Mouse (Mus musculus) heart, embryonic 11.5 days (tissue): ENCODE measurements around the gene Trim26. TPM values are rescaled to one million over a fixed set of nuclear protein-coding genes. Genes with fewer than 3 reads are reported as not detected.

Experiments
- ATAC-seq: fragments of 200-750 bp; cut with Nextera tagmentation; replicated peaks from 2 replicates; pipeline ENCODE4 v1.8.0; 2017; ENCODE audit warnings: moderate library complexity; ENCODE audit not compliant: insufficient number of reproducible peaks, low FRiP score, low TSS enrichment
- H3K27ac ChIP-seq: fragments of 300-500 bp; sonication (generic); 2 replicates; pipeline ENCODE4 v1.5.1; 2014; ENCODE audit warnings: mild to moderate bottlenecking, low read depth, low read length
- H3K27me3 ChIP-seq: fragments of 300-500 bp; sonication (generic); 2 replicates; pipeline ENCODE4 v1.6.1; 2014; ENCODE audit warnings: mild to moderate bottlenecking, low read length, mixed read lengths; ENCODE audit not compliant: control insufficient read depth, insufficient read depth
- H3K36me3 ChIP-seq: fragments of 300-500 bp; sonication (generic); 2 replicates; pipeline ENCODE4 v1.6.1; 2014; ENCODE audit warnings: mild to moderate bottlenecking, low read length, moderate library complexity, mixed read lengths; ENCODE audit not compliant: control insufficient read depth, insufficient read depth
- H3K4me1 ChIP-seq: fragments of 300-500 bp; sonication (generic); 2 replicates; pipeline ENCODE4 v1.6.1; 2014; ENCODE audit warnings: low read length; ENCODE audit not compliant: control insufficient read depth, insufficient read depth
- H3K4me2 ChIP-seq: fragments of 300-500 bp; sonication (generic); 2 replicates; pipeline ENCODE4 v1.6.1; 2014; ENCODE audit warnings: mild to moderate bottlenecking, moderate library complexity
- H3K4me3 ChIP-seq: fragments of 300-500 bp; sonication (generic); 2 replicates; pipeline ENCODE4 v1.5.1; 2014; ENCODE audit warnings: low read depth, low read length
- H3K9ac ChIP-seq: fragments of 300-500 bp; sonication (generic); 2 replicates; pipeline ENCODE4 v1.6.1; 2014; ENCODE audit warnings: mild to moderate bottlenecking, low read depth, low read length, moderate library complexity
- H3K9me3 ChIP-seq: fragments of 300-500 bp; sonication (generic); replicated peaks from 2 replicates; pipeline ENCODE4 v1.6.1; 2016; ENCODE audit warnings: low read length; ENCODE audit not compliant: control insufficient read depth
- WGBS: fragments of 180-500 bp; shearing (Covaris S2); extraction: QIAGEN DNeasy Blood & Tissue Kit; methylation state at CpG from one replicate; pipeline ENCODE4 v1.1.7; 2014; ENCODE audit not compliant: insufficient replicate concordance; 5-methylcytosine and 5-hydroxymethylcytosine counted together
- polyA plus RNA-seq: library from polyadenylated mRNA; unstranded; fragments of >200 nt; fragmentation: Nextera tagmentation; extraction: Ambion mirVana; gene quantifications from 2 replicates; pipeline ENCODE4 v1.2.1, GENCODE M21; 2014

Gene Trim26
- polyA plus RNA-seq, 1 experiment from 2014 or later, result 21.4 TPM

- Histone ChIP-seq H3K4me2 (no peak overlapping the region), H3K9ac (no peak overlapping the region), H3K36me3 (no peaks in the 10 kb centered on the region), H3K4me1 (no peaks in the 10 kb centered on the region), H3K27ac (no peak overlapping the region), H3K4me3 (no peak overlapping the region), H3K27me3 (no peaks in the 10 kb centered on the region), H3K9me3 (no peaks in the 10 kb centered on the region)
- WGBS, result 75% methylated on average over 4 of the region's 4 CpGs
- no peak for ATAC-seq
Measured at GRCm38 (mm10) chr17:36899376-36899775, 62.4 kb downstream of the Trim26 start.

- H3K4me1 ChIP-seq, result no peaks in the 10 kb centered on the region
- H3K4me3 ChIP-seq, result no peak overlapping the region
- H3K4me2 ChIP-seq, result no peak overlapping the region
- H3K27ac ChIP-seq, result no peak overlapping the region
- H3K36me3 ChIP-seq, result no peaks in the 10 kb centered on the region
- no peaks in the 10 kb centered on the region for H3K9me3 ChIP-seq
- H3K9ac ChIP-seq, result no peak overlapping the region
- H3K27me3 ChIP-seq, result no peaks in the 10 kb centered on the region
- 74% methylated on average over 5 of the region's 5 CpGs for WGBS
- no peak for ATAC-seq
Measured at GRCm38 (mm10) chr17:36900001-36900400, 63.1 kb downstream of the Trim26 start.

DNA sequence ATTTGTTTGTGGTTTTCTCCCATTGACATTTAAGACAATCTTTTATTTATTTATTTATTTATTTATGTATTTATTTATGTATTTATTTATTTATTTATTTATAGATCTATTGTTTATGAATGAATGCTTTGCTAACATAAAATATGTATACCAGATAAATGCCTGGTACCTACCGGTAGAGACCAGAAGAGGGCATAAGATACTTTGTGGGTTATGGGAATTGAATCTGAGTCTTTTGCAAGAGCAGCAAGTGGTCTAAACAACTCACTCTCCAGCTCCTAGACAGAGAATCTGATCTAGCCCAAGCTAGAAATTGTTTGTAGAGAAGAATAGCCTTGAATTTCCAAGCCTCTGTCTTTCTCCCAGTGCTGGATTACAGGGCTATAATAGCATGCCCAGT, 63.8 kb downstream of the Trim26 start:
- H3K9me3 ChIP-seq, result no peaks in the 10 kb centered on the region
- H3K27ac ChIP-seq, result no peak overlapping the region
- H3K4me3 ChIP-seq, result no peak overlapping the region
- no peak overlapping the region for H3K9ac ChIP-seq
- no peaks in the 10 kb centered on the region for H3K36me3 ChIP-seq
- H3K27me3 ChIP-seq, result no peaks in the 10 kb centered on the region
- no peak for ATAC-seq
- WGBS, result 29% methylated on average over 1 of the region's 1 CpGs
- H3K4me1 ChIP-seq, result no peaks in the 10 kb centered on the region
- no peak overlapping the region for H3K4me2 ChIP-seq

DNA sequence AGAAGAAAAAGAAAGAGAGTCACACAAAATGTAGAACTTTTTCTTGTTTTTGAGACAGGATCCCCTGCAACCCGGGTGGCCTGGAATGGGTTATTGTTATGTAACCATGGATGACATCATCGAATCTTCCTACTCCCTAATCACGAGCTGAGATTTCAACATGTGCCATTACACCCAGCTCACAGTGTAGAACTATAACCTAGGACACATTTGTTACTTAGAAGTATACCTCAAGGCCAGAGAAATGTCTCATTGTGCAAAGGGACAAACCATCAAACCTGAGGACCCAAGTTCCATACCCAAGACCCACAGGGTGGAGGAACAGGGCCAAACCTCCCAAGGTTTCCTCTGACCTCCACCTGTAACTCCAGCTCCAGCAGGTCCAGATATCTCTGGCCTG, 66.7 kb downstream of the Trim26 start:
- 59% methylated on average over 3 of the region's 3 CpGs for WGBS

DNA sequence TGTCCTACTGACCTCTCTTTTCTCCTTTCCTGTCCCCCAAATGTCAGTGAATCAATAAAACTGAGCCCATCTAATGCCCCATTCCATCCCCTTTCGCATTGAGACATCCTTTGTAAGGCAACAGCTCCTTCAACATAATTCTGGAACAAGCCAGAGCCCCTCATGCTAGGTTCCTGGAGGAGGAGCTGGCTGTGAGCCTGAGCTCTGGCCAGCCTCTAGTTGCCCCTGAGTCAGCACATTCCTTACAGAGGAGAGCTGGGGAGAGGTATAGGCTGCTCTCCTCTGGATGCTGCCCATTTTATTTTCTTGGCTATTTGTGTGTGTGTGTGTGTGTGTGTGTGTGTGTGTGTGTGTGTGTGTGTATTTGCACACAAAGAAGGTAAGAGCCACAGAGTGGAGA, 71.3 kb downstream of the Trim26 start:
- Histone ChIP-seq H3K27ac (no peak overlapping the region), H3K4me1 (no peaks in the 10 kb centered on the region), H3K4me2 (no peak overlapping the region), H3K4me3 (no peak overlapping the region), H3K9me3 (no peaks in the 10 kb centered on the region), H3K9ac (no peak overlapping the region), H3K36me3 (no peaks in the 10 kb centered on the region), H3K27me3 (0 out of 2 replicates have a peak, but pooled peaks cover 3% of the 10 kb centered on the region)
- WGBS, result 61% methylated on average over 1 of the region's 1 CpGs
- no peak; the same call in 1 of the 2 replicates for ATAC-seq

More for the DNA sequence above, 66.7 kb downstream of the Trim26 start:
- H3K4me3 ChIP-seq, result no peak overlapping the region
- H3K27me3 ChIP-seq, result no peaks in the 10 kb centered on the region
- no peak overlapping the region for H3K9ac ChIP-seq
- no peak overlapping the region for H3K27ac ChIP-seq
- H3K36me3 ChIP-seq, result no peaks in the 10 kb centered on the region
- no peaks in the 10 kb centered on the region for H3K4me1 ChIP-seq
- ATAC-seq, result no peak
- H3K9me3 ChIP-seq, result no peaks in the 10 kb centered on the region
- H3K4me2 ChIP-seq, result no peak overlapping the region

Other genes with a start within 250 kb of the Trim26 start
- not detected in 2 replicates for gene H2-M9, start 194.5 kb upstream of the Trim26 start, polyA plus RNA-seq
- gene H2-M1, start 164.9 kb upstream of the Trim26 start, polyA plus RNA-seq, result not detected in 2 replicates
- gene H2-M10.5, start 64.2 kb upstream of the Trim26 start, polyA plus RNA-seq, result not detected in 2 replicates
- not detected in 2 replicates for gene H2-M10.6, start 25.0 kb upstream of the Trim26 start, polyA plus RNA-seq
- gene Trim15, start 30.1 kb downstream of the Trim26 start, polyA plus RNA-seq, result 0.31 and 0.39 TPM in 2 replicates
- gene Trim10, start 32.4 kb downstream of the Trim26 start, polyA plus RNA-seq, result 28.7 and 32.3 TPM in 2 replicates
- not detected in 2 replicates for gene Trim40, start 53.0 kb downstream of the Trim26 start, polyA plus RNA-seq
- gene Trim31, start 61.0 kb downstream of the Trim26 start, polyA plus RNA-seq, result not detected in 2 replicates
- 0.10 and 0.17 TPM in 2 replicates for gene Rnf39, start 105.8 kb downstream of the Trim26 start, polyA plus RNA-seq
- gene Ppp1r11, start 114.6 kb downstream of the Trim26 start, polyA plus RNA-seq, result 97.4 and 105 TPM in 2 replicates
- 42.9 and 44.1 TPM in 2 replicates for gene Znrd1, start 121.4 kb downstream of the Trim26 start, polyA plus RNA-seq
- 7.9 and 8.6 TPM in 2 replicates for gene Znrd1as, start 121.5 kb downstream of the Trim26 start, polyA plus RNA-seq
- not detected in 2 replicates for gene 2410137M14Rik, start 144.1 kb downstream of the Trim26 start, polyA plus RNA-seq
- 0.24 and 0.49 TPM in 2 replicates for gene H2-M5, start 152.4 kb downstream of the Trim26 start, polyA plus RNA-seq
- gene Zfp57, start 164.0 kb downstream of the Trim26 start, polyA plus RNA-seq, result 66.7 and 70.1 TPM in 2 replicates
- gene Mog, start 186.3 kb downstream of the Trim26 start, polyA plus RNA-seq, result 0.25 TPM in 1 of 2 replicates, not detected in the other
- 4.4 and 6.0 TPM in 2 replicates for gene Gabbr1, start 208.8 kb downstream of the Trim26 start, polyA plus RNA-seq